Mouse (Mus musculus): ENCODE data around the gene Il16. TPM values are rescaled to one million over a fixed set of nuclear protein-coding genes. Genes with fewer than 3 reads are reported as not detected.
"Not testable (repeated sequence)": the region's sequence is repeated elsewhere in the genome, so short reads cannot be mapped to it uniquely, and the experiment has no call there.

The Il16 gene
- total RNA-seq, 2 experiments from 2014 or later: 2.3 to 2.5 TPM

GRCm38 (mm10) chr7:83736341-83737115 is 9.0 kb downstream of the Il16 start:
- DNase-seq (ENCODE audit: low spot score in 2 of 2): no peak

- DNase-seq (ENCODE audit: low spot score in 2 of 2): no peak
Measured at GRCm38 (mm10) chr7:83735108-83735781, 10.3 kb downstream of the Il16 start.

- no peak for DNase-seq (ENCODE audit: low spot score in 2 of 2)
Measured at GRCm38 (mm10) chr7:83734671-83735082, 10.8 kb downstream of the Il16 start.

- DNase-seq (ENCODE audit: low spot score in 2 of 2): no peak
Measured at GRCm38 (mm10) chr7:83734246-83734645, 11.3 kb downstream of the Il16 start.

GRCm38 (mm10) chr7:83732781-83733180 is 12.7 kb downstream of the Il16 start:
- DNase-seq (ENCODE audit: low spot score in 2 of 2): no peak

- no peak for DNase-seq (ENCODE audit: low spot score in 2 of 2)
Measured at GRCm38 (mm10) chr7:83731961-83732666, 13.4 kb downstream of the Il16 start.

- DNase-seq (ENCODE audit: low spot score in 2 of 2): no peak
Measured at GRCm38 (mm10) chr7:83731297-83731696, 14.2 kb downstream of the Il16 start.

- no peak for DNase-seq (ENCODE audit: low spot score in 2 of 2)
Measured at GRCm38 (mm10) chr7:83726936-83727632, 18.4 kb downstream of the Il16 start.

DNA sequence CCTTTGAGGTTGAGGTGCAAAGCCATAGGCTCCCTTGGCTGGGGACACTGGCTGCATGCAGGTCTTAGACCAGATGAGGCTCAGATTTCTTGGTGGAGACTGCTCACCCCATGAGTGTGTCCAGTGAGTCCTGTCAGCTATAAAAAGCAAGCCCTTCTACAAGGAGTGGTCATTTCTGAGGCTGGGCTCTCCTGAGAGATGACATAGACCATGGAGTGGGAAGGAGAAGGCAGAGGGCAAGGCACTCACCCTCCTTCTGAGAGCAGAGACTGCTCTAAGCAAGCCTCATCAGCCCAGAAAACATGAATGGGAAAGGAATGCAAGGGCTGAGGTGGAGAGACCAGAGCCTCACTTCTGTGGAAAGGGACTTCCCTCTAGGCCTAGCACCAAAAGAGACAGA is 19.7 kb downstream of the Il16 start:
- no peak for DNase-seq (ENCODE audit: low spot score in 2 of 2)

GRCm38 (mm10) chr7:83724541-83724940 is 21.0 kb downstream of the Il16 start:
- DNase-seq (ENCODE audit: low spot score in 2 of 2): no peak

GRCm38 (mm10) chr7:83723954-83724353 is 21.6 kb downstream of the Il16 start:
- DNase-seq (ENCODE audit: low spot score in 2 of 2): no peak

- DNase-seq (ENCODE audit: low spot score in 2 of 2): no peak
Measured at GRCm38 (mm10) chr7:83723221-83723620, 22.3 kb downstream of the Il16 start.

DNA sequence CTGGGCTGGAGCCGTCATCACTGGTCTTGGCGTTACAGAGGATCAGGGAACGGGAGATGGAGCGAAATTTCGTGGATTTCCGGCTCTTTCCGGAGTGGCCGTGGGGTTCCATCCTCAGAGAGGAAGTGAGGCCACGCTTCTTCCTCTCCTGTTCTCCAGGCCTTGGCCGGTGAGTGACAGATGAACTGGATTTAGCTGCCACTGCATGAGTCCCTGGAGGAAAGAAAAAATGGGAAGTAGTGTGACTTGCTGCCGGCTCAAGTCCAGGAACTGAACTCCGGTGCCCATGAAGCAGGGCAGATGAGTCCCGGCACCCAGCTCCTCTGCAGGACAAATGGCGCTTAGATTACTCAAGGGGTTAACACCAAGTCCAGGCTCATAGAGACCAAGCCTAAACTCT is 23.0 kb downstream of the Il16 start:
- no peak for DNase-seq (ENCODE audit: low spot score in 2 of 2)

DNA sequence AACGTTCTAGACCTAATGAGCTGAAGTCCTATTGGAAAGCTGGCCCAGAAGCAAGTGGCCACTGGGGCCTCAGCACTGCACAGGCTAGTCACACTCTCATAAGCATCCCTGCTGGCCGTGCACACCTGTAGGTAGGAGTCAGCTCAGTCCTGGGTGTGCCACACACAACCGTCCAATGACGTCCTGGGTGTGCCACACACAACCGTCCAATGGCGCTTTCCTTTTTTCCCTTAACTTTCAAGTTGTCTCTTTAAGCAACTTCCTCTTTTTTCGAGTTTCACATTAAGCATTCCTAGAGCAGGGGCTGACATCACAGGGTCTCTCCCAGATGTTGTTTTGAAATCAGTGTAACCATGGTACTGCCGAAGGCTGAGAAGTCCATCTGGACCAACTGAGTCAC is 25.3 kb downstream of the Il16 start:
- no peak for DNase-seq (ENCODE audit: low spot score in 2 of 2)

DNA sequence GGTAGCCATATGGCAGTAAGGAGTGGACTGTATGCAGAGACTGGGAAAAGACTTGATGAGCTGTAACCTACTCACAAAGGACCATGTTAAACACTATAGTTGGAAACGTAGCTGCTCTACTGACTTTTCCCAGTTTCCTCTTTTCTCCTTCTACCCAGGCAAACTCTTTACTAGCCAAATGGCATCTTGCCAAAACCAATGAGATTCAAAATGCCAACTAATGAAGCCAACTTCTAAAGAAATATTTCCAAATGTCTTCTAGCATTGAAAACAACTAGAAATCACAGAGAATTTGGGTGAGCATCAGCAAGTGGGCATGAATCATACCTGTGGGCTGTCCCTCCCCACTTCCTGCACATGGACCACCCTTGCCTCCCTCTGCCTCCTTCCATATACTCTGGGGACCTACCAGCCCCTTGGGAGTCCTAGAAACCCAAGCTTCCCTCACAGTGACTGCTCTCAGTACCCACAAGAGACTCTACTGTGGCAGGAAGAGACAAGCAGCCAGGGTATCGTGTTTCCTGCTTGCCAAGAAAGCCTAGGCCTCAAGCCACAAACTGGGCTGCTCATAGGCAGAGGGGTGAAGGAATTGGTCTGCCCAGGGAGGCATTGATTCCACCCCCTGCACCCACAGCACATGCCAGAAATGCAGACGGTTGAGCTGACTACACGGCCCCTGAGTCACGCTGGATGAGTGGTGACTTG is 28.4 kb downstream of the Il16 start:
- no peak for DNase-seq (ENCODE audit: low spot score in 2 of 2)

- DNase-seq (ENCODE audit: low spot score in 2 of 2): no peak
Measured at GRCm38 (mm10) chr7:83713639-83714038, 31.9 kb downstream of the Il16 start.

GRCm38 (mm10) chr7:83711676-83712259 is 33.8 kb downstream of the Il16 start:
- DNase-seq (ENCODE audit: low spot score in 2 of 2): not testable (repeated sequence)

GRCm38 (mm10) chr7:83703046-83703775 is 42.3 kb downstream of the Il16 start:
- DNase-seq (ENCODE audit: low spot score in 2 of 2): no peak

GRCm38 (mm10) chr7:83699066-83699745 is 46.3 kb downstream of the Il16 start:
- DNase-seq (ENCODE audit: low spot score in 2 of 2): no peak
